Mouse (Mus musculus) forebrain, embryonic 14.5 days (tissue): ENCODE data around the gene Zbed3. TPM values are rescaled to one million over a fixed set of nuclear protein-coding genes. Genes with fewer than 3 reads are reported as not detected.

Source experiments
- polyA plus RNA-seq: library from polyadenylated mRNA; unstranded; fragments of >200 nt; fragmentation: Nextera tagmentation; extraction: Ambion mirVana; gene quantifications from 2 replicates; pipeline ENCODE4 v1.2.1, GENCODE M21; 2014

Zbed3 gene
- polyA plus RNA-seq, 1 experiment from 2014 or later, result 35.5 TPM

Other genes with a start within 250 kb of the Zbed3 start
- gene Pde8b, start 73.3 kb upstream of the Zbed3 start, polyA plus RNA-seq, result 3.6 and 5.2 TPM in 2 replicates
- gene Aggf1, start 51.7 kb downstream of the Zbed3 start, polyA plus RNA-seq, result 38.0 and 40.3 TPM in 2 replicates
- 0.75 and 1.1 TPM in 2 replicates for gene Crhbp, start 121.3 kb downstream of the Zbed3 start, polyA plus RNA-seq
- not detected in 2 replicates for gene S100z, start 155.1 kb downstream of the Zbed3 start, polyA plus RNA-seq
- 0.17 and 0.30 TPM in 2 replicates for gene F2rl1, start 201.6 kb downstream of the Zbed3 start, polyA plus RNA-seq